Mouse (Mus musculus) spleen, postnatal 14 days (tissue): ENCODE data around the gene Slc24a3.

Experiments used
- DNase-seq, 2 experiments: peaks; one replicate each; pipeline ENCODE4 v3.0.0; 2021 to 2022; ENCODE audit warnings: low spot score in 2 of 2

Slc24a3 gene

GRCm38 (mm10) chr2:145213587-145213986 lies 46.0 kb downstream of the Slc24a3 start:
- no peak for DNase-seq

- no peak for DNase-seq
Measured at GRCm38 (mm10) chr2:145214086-145214831, 46.7 kb downstream of the Slc24a3 start.

GRCm38 (mm10) chr2:145216580-145216979 lies 49.0 kb downstream of the Slc24a3 start:
- no peak for DNase-seq

- DNase-seq: no peak
Measured at GRCm38 (mm10) chr2:145217422-145217821, 49.9 kb downstream of the Slc24a3 start.

GRCm38 (mm10) chr2:145219246-145219645 lies 51.7 kb downstream of the Slc24a3 start:
- no peak for DNase-seq

- no peak for DNase-seq
Measured at GRCm38 (mm10) chr2:145223646-145224045, 56.1 kb downstream of the Slc24a3 start.

- DNase-seq: no peak
Measured at GRCm38 (mm10) chr2:145225640-145226039, 58.1 kb downstream of the Slc24a3 start.

GRCm38 (mm10) chr2:145226100-145226499 lies 58.5 kb downstream of the Slc24a3 start:
- no peak for DNase-seq

- no peak for DNase-seq
Measured at GRCm38 (mm10) chr2:145227351-145227750, 59.8 kb downstream of the Slc24a3 start.

GRCm38 (mm10) chr2:145232764-145233484 lies 65.4 kb downstream of the Slc24a3 start:
- no peak for DNase-seq

GRCm38 (mm10) chr2:145233547-145234398 lies 66.2 kb downstream of the Slc24a3 start:
- no peak for DNase-seq

- DNase-seq: no peak
Measured at GRCm38 (mm10) chr2:145246384-145246783, 78.8 kb downstream of the Slc24a3 start.

GRCm38 (mm10) chr2:145248185-145248584 lies 80.6 kb downstream of the Slc24a3 start:
- DNase-seq: no peak

GRCm38 (mm10) chr2:145257332-145257731 lies 89.8 kb downstream of the Slc24a3 start:
- DNase-seq: no peak

GRCm38 (mm10) chr2:145257855-145258254 lies 90.3 kb downstream of the Slc24a3 start:
- no peak for DNase-seq

GRCm38 (mm10) chr2:145260574-145260973 lies 93.0 kb downstream of the Slc24a3 start:
- DNase-seq: no peak

- DNase-seq: no peak
Measured at GRCm38 (mm10) chr2:145262153-145262552, 94.6 kb downstream of the Slc24a3 start.

- DNase-seq: no peak
Measured at GRCm38 (mm10) chr2:145266723-145267122, 99.2 kb downstream of the Slc24a3 start.

- no peak for DNase-seq
Measured at GRCm38 (mm10) chr2:145268971-145269370, 101.4 kb downstream of the Slc24a3 start.

GRCm38 (mm10) chr2:145269410-145269809 lies 101.9 kb downstream of the Slc24a3 start:
- no peak for DNase-seq

GRCm38 (mm10) chr2:145274016-145274677 lies 106.6 kb downstream of the Slc24a3 start:
- no peak for DNase-seq

GRCm38 (mm10) chr2:145279336-145279735 lies 111.8 kb downstream of the Slc24a3 start:
- DNase-seq: no peak
